14 mouse cellular contexts compared by ENCODE assay signal in the genomic region with DNA sequence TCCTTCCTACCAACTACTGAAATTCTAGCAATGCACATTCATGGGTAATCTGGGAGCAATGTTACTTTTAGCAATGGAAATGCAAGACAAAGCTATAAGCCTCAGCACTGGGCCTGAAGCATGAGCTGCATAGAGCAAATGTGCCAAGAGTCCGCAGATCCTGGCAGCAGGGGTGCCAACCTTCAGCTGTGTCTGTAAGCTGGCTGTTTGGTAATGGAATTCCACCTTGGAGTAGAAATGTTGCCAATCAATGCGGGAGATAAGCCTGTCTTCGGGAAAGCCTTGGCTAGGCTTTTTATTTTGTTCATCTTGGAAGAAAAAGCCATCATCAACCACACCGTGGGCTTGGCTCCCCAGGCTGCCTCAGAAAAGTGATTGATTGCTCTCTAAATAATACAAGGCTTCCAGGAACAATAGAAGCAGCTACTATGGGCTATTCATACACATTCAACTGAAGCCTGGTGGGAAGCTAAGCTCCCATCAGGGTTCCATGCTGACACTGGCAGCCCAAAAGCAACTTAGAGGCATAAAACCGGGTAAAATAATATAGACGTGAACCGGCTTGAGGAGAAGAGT.
A peak's percentile ranks its signal among the peaks of the same experiment; 100 is the strongest.
DNase-seq lines count a peak whose midpoint lies in the region; ATAC-seq and TF ChIP-seq lines count a peak whose summit lies in the region.
"Had no signal": no experiment of that assay in that cellular context is flagged by ENCODE, and none has a peak within 500 bp of the region (broad histone marks: within the 10 kb centered on the region; RNA-seq: fewer than 3 reads in every experiment).

No protein-coding gene starts in this region.

- WGBS in forebrain, embryonic 16.5 days = 13% methylated on average over 7 of the region's 7 CpGs
- 58% methylated on average over 7 of the region's 7 CpGs for WGBS in lung, adult 2 months

- H3K9ac ChIP-seq in forebrain, embryonic 16.5 days (replicated peaks; ENCODE audit: low read depth, low read length) = no peak overlapping the region
- H3K9ac ChIP-seq: embryonic facial prominence, embryonic 13.5 days; liver, embryonic 14.5 days had no signal

- ATAC-seq in forebrain, embryonic 16.5 days = peak; percentile 57
- no peak for ATAC-seq in inflammation-experienced regulatory T-cells, adult 6 months

- TF ChIP-seq CTCF in lung, adult 2 months (IDR thresholded peaks at IDR 0.05; ENCODE audit: insufficient read depth, low read length) = no peak

- H3K36me3 ChIP-seq in forebrain, embryonic 16.5 days (ENCODE audit: control insufficient read depth, insufficient read depth) = no peaks in the 10 kb centered on the region
- H3K36me3 ChIP-seq: embryonic facial prominence, embryonic 13.5 days; limb, embryonic 10.5 days had no signal

- no peak overlapping the region for H3K4me2 ChIP-seq in forebrain, embryonic 16.5 days (ENCODE audit: low read length)
- H3K4me2 ChIP-seq: embryonic facial prominence, embryonic 13.5 days had no signal

- no peak overlapping the region for H3K4me3 ChIP-seq in forebrain, embryonic 16.5 days (replicated peaks; ENCODE audit: low read length)
- no peak overlapping the region for H3K4me3 ChIP-seq in lung, adult 2 months (replicated peaks; ENCODE audit: extremely low read depth, low read depth, low read length)
- H3K4me3 ChIP-seq: embryonic facial prominence, embryonic 13.5 days; limb, embryonic 10.5 days had no signal

- DNase-seq in embryo, embryonic 10 days (ENCODE audit: low spot score) = peak; percentile 19
- DNase-seq in embryo, embryonic 11 days = no peak
- peak; percentile 9 for DNase-seq in NIH3T3 (ENCODE audit: low read depth)
- DNase-seq in cerebellum, adult 9-10 months = peak; percentile 75
- DNase-seq in left cerebral cortex, adult 11 months (ENCODE audit: low spot score) = no peak
- no peak for DNase-seq in lung, adult 2 months
- DNase-seq: adrenal gland, adult 2 months; gastrocnemius, postnatal 36 days; lung, postnatal 14 days had no signal

- no peak for TF ChIP-seq POLR2A in lung, adult 2 months (IDR thresholded peaks at IDR 0.05; ENCODE audit: borderline replicate concordance, extremely low read depth, low read depth, low read length)

- H3K27ac ChIP-seq in forebrain, embryonic 16.5 days (ENCODE audit: low read length) = no peak overlapping the region
- H3K27ac ChIP-seq: embryonic facial prominence, embryonic 13.5 days; limb, embryonic 10.5 days; liver, embryonic 14.5 days had no signal

- 0 out of 2 replicates have a peak, but pooled peaks cover 2% of the 10 kb centered on the region for H3K4me1 ChIP-seq in forebrain, embryonic 16.5 days (replicated peaks; ENCODE audit: control insufficient read depth, insufficient read depth, low read length)
- no peaks in the 10 kb centered on the region for H3K4me1 ChIP-seq in lung, adult 2 months (ENCODE audit: control insufficient read depth, insufficient read depth, low read length)
- H3K4me1 ChIP-seq: embryonic facial prominence, embryonic 13.5 days; limb, embryonic 10.5 days had no signal

- no peaks in the 10 kb centered on the region for H3K9me3 ChIP-seq in forebrain, embryonic 16.5 days (ENCODE audit: control insufficient read depth, low read length)
- H3K9me3 ChIP-seq: embryonic facial prominence, embryonic 13.5 days; limb, embryonic 10.5 days had no signal

- no peaks in the 10 kb centered on the region for H3K27me3 ChIP-seq in forebrain, embryonic 16.5 days (replicated peaks; ENCODE audit: control insufficient read depth, insufficient read depth, low read length)
- H3K27me3 ChIP-seq: embryonic facial prominence, embryonic 13.5 days had no signal

Comparison
In these comparisons a context has a peak if more than half of its experiments do, and no peak if none do; other contexts are left out.
1. DNase-seq: peak in embryo, embryonic 10 days (single experiment), NIH3T3 (single experiment) and cerebellum, adult 9-10 months (single experiment); none in embryo, embryonic 11 days (single experiment), left cerebral cortex, adult 11 months (single experiment) and lung, adult 2 months (single experiment).